Mouse (Mus musculus) embryonic fibroblast, embryonic 13.5 days (primary cell): ENCODE results near the gene Gdi1.

Experiments
- CTCF ChIP-seq: IDR thresholded peaks from 2 replicates; pipeline ENCODE4 v1.5.1; 2011; ENCODE audit warnings: mild to moderate bottlenecking, control low read depth, low read length, moderate library complexity, borderline replicate concordance; ENCODE audit not compliant: insufficient read depth
- POLR2A ChIP-seq: IDR thresholded peaks from 2 replicates; pipeline ENCODE4 v1.6.1; 2011; ENCODE audit warnings: low read depth, mild to moderate bottlenecking, control low read depth, low read length, moderate library complexity

DNA sequence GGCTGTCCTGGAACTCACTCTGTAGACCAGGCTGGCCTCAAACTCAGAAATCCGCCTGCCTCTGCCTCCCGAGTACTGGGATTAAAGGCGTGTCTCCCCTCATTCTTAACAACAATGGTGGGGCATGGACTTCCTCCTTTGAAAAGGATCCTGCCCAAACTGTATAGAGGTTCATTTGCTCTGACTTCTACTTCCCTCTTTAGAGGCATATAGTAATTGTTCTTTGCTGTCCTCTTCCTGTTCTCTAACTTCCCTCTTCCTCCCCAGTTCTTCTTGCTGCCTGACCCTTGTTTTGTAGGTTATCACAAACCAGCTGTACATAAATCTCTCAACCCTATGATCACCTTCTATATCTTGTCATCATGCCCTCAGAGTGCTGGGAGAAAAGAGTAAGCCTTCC lies 5.1 kb upstream of the Gdi1 start:
- TF ChIP-seq CTCF (no peak), POLR2A (no peak)
